Mouse (Mus musculus): ENCODE data around the gene Clec4d.

DNA sequence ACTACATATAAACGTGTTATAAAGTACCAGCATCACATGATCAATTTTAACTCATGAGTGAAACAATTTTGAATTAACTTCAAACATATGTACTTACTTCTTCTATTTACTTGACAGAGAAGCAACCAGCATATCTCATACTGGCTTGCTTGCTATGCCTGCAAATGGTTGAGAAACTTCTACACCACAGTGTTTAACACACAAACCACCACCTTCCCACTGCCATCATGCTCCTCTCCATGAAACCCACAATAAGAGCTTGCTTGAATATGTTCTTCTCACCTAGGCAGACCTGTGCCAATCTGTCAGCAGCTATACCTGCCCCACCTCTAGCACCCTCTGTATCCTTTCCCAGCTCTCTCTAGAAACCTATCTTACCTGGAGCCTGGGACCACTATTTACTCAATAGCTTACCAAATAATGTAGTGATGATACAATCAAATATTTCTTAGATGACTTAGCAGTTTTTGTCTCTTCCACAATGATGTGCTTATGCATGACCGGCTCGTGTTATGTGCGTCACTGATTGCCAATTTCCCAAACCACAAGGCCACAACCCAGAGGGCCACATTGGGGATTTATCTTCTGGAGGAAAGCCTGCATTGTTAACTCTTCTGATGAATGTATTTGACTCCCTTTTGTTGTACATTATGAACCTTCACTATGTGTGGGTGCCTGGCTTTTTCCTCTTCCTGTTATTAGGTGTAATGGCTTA lies 1.9 kb upstream of the Clec4d start:
- TF ChIP-seq CTCF (IDR thresholded peaks at IDR 0.05; ENCODE audit: insufficient read depth, low read length) (no peak), POLR2A (IDR thresholded peaks at IDR 0.05; ENCODE audit: borderline replicate concordance, extremely low read depth, low read depth, low read length) (no peak)

All from lung, adult 2 months (tissue).